Comparison of ENCODE assay signal across 8 mouse cellular contexts in genomic region chr10:50897530-50898471, GRCm38 (mm10). TPM values are rescaled to one million over a fixed set of nuclear protein-coding genes. Genes with fewer than 3 reads are reported as not detected.
A peak's percentile ranks its signal among the peaks of the same experiment; 100 is the strongest.
DNase-seq lines count a peak whose midpoint lies in the region; ATAC-seq and TF ChIP-seq lines count a peak whose summit lies in the region.

No protein-coding gene starts in this region.

- TF ChIP-seq EP300 in liver, postnatal 0 days (IDR thresholded peaks at IDR 0.05; ENCODE audit: low read depth), result no peak

- H3K27me3 ChIP-seq in forebrain, postnatal 0 days (ENCODE audit: insufficient read depth, low read length), result peaks cover 63% of the 10 kb centered on the region
- H3K27me3 ChIP-seq in liver, postnatal 0 days (ENCODE audit: insufficient read depth, low read length), result peaks cover 94% of the 10 kb centered on the region

- DNase-seq in layer of hippocampus, adult 2 months (ENCODE audit: low spot score in 2 of 2), result no peak
- no peak for DNase-seq in layer of hippocampus, adult 8-10 months (ENCODE audit: low spot score in 2 of 2)
- DNase-seq in MN1 (ENCODE audit: low spot score), result peak; percentile 15
- DNase-seq in forebrain, postnatal 0 days, result peak; percentile 79
- DNase-seq in liver, postnatal 0 days, result peak; percentile 33
- DNase-seq in gastrocnemius, postnatal 10 days, result no peak
- no peak for DNase-seq in adrenal gland, adult 8-10 months
- DNase-seq in gastrocnemius, postnatal 25 days, result no peak

- no peak for ATAC-seq in forebrain, postnatal 0 days
- no peak for ATAC-seq in liver, postnatal 0 days

- no peaks in the 10 kb centered on the region for H3K9me3 ChIP-seq in forebrain, postnatal 0 days (ENCODE audit: low read length)
- no peaks in the 10 kb centered on the region for H3K9me3 ChIP-seq in liver, postnatal 0 days (ENCODE audit: low read length)

- WGBS in forebrain, postnatal 0 days, result 3% methylated on average over 32 of the region's 32 CpGs
- WGBS in liver, postnatal 0 days (ENCODE audit: insufficient replicate concordance), result 3% methylated on average over 32 of the region's 32 CpGs

- 0 out of 2 replicates have a peak, but pooled peaks cover 3% of the 10 kb centered on the region for H3K4me1 ChIP-seq in forebrain, postnatal 0 days (ENCODE audit: insufficient read depth)
- peaks cover 10% of the 10 kb centered on the region for H3K4me1 ChIP-seq in liver, postnatal 0 days (ENCODE audit: insufficient read depth)

- peak; percentile 63 for TF ChIP-seq CTCF in layer of hippocampus, adult 2 months (conservative IDR thresholded peaks at IDR 0.05)
- TF ChIP-seq CTCF in forebrain, postnatal 0 days (IDR thresholded peaks at IDR 0.05; ENCODE audit: low read depth), result peak; percentile 48
- TF ChIP-seq CTCF in liver, postnatal 0 days (IDR thresholded peaks at IDR 0.05; ENCODE audit: low read depth), result peak; percentile 53

- no peak overlapping the region for H3K4me3 ChIP-seq in layer of hippocampus, adult 2 months
- no peak overlapping the region for H3K4me3 ChIP-seq in forebrain, postnatal 0 days (ENCODE audit: low read depth, low read length)
- H3K4me3 ChIP-seq in liver, postnatal 0 days (ENCODE audit: low read depth, low read length), result no peak overlapping the region

- no peaks in the 10 kb centered on the region for H3K36me3 ChIP-seq in forebrain, postnatal 0 days (ENCODE audit: insufficient read depth)
- H3K36me3 ChIP-seq in liver, postnatal 0 days (replicated peaks; ENCODE audit: insufficient read depth, low read length), result no peaks in the 10 kb centered on the region

- H3K4me2 ChIP-seq in forebrain, postnatal 0 days (ENCODE audit: low read depth), result no peak overlapping the region
- H3K4me2 ChIP-seq in liver, postnatal 0 days (ENCODE audit: low read depth, low read length), result no peak overlapping the region

- H3K27ac ChIP-seq in layer of hippocampus, adult 2 months, result no peak overlapping the region
- H3K27ac ChIP-seq in forebrain, postnatal 0 days (ENCODE audit: low read depth, low read length), result no peak overlapping the region
- no peak overlapping the region for H3K27ac ChIP-seq in liver, postnatal 0 days (ENCODE audit: low read depth)

- H3K9ac ChIP-seq in forebrain, postnatal 0 days, result no peak overlapping the region
- no peak overlapping the region for H3K9ac ChIP-seq in liver, postnatal 0 days (replicated peaks)

RNA-seq across cellular contexts. Expression of gene Sim1, which starts 3.2 kb away (rescaled TPM):
- not detected for total RNA-seq in layer of hippocampus, adult 2 months (2021)
- not detected for total RNA-seq in layer of hippocampus, adult 8-10 months (2022)
- 2.6 and 8.4 TPM in 2 replicates for total RNA-seq in forebrain, postnatal 0 days (2014; rRNA removed)
- 0.19 and 0.50 TPM in 2 replicates for polyA plus RNA-seq in forebrain, postnatal 0 days (2015; fragmentation: Nextera tagmentation; extraction: Ambion mirVana)
- polyA plus RNA-seq in liver, postnatal 0 days (2015; fragmentation: Nextera tagmentation; extraction: Ambion mirVana), result not detected in 2 replicates
- total RNA-seq in gastrocnemius, postnatal 10 days (2021), result under 1 TPM; 0.09 to 0.16 TPM
- not detected for total RNA-seq in adrenal gland, adult 8-10 months (2022)
- total RNA-seq in gastrocnemius, postnatal 25 days (2021), result under 1 TPM; 0.18 to 0.64 TPM

Comparison
In these comparisons a context has a peak if more than half of its experiments do, and no peak if none do; other contexts are left out.
1. DNase-seq: peak in MN1 (single experiment), forebrain, postnatal 0 days (single experiment) and liver, postnatal 0 days (single experiment); none in layer of hippocampus, adult 2 months (0 of 2), layer of hippocampus, adult 8-10 months (0 of 2), gastrocnemius, postnatal 10 days (single experiment), adrenal gland, adult 8-10 months (single experiment) and gastrocnemius, postnatal 25 days (single experiment).
2. Peak in every context shown above with its lines, with median percentiles within 50 percentile points of each other: CTCF ChIP-seq.